Mouse (Mus musculus) embryo, embryonic 9.5 days (tissue): ENCODE measurements at regions not wholly inside any gene's neighbourhood (a gene's known extent, or its start where the extent isn't known, plus 50 kb on each side); places are given as distances from the start of the nearest gene placed in this dataset.

Experiments
- DNase-seq: peaks from one replicate; pipeline ENCODE4 v3.0.0-alpha.2; 2017; ENCODE audit errors: extremely low spot score

- DNase-seq: no peak
These were observed 50.9 kb upstream of the Atp12a start for GRCm38 (mm10) chr14:56313969-56314368.

DNA sequence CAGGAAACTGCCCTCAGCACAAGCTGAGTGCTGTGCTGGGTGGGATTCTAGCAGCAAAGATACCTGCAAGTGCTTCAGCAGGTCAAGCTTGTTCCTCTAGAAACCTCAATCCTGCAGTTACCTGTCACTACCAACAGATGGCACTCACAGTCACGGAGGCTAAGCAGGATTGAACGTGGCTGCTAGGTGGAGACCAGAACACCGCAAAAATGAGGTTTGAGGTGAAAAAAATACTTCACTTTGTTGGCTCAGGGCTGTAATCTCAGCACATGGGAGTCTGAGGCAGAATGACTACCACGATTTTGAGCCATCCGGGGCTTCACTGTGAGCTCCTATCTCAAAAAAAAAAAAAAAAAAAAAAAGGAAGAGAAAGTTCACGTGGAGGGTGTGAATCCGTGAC is 50.4 kb upstream of the Atp12a start:
- peak; percentile 39 for DNase-seq
